Mouse (Mus musculus): Measurements from ENCODE around the gene Rnasek.
A peak's percentile ranks its signal among the peaks of the same experiment; 100 is the strongest.

Rnasek gene

DNA sequence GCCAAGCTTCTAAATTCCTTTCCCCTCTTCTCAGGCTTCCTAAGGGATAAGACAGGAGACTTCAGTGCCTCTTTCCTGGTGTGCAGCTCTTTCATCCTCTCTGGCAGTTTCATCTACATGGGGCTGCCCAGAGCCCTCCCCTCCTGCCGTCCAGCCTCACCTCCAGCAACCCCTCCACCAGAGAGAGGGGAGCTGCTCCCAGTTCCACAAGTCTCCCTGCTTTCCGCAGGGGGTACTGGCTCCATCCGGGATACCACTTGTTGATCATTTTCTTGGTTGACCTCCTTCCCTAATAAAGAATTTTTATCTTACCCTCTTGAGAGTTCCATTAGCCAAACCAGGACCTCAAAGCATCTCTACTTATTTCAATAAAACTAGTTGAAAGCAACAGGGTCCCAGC is 23.5 kb downstream of the Rnasek start:
- DNase-seq (ENCODE audit: low spot score in 2 of 2): no peak

DNA sequence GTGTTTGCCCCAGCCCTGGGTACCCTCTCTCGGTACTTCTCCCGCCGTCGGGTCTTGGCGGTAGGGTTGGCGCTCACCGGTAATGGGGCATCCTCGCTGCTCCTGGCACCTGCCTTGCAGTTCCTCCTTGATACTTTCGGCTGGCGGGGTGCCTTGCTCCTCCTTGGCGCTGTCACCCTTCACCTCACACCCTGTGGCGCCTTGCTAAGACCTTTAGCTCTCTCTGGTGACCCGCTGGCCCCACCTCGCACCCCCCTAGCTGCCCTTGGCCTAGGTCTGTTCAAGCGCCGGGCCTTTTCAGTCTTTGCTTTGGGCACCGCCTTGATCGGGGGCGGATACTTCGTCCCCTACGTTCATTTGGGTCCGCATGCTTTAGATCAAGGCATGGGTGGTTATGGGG is 24.3 kb downstream of the Rnasek start:
- no peak for DNase-seq (ENCODE audit: low spot score in 2 of 2)

DNA sequence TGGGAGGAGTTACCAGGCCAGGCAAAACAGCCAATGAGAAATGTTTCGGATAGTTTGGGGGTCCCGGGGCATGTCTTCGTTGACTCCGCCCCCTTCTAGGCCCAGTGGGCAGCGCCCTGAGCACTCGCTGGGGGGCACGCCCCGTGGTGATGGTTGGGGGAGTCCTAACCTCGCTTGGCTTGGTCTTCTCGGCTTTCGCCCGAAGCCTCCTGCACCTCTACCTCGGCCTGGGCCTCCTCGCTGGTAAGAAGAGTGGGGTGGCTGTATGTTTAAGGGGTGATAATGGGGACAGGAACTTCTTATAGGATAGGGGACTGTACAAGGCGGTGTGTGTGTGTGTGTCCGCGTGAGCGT is 24.8 kb downstream of the Rnasek start:
- DNase-seq (ENCODE audit: low spot score in 2 of 2): no peak

DNA sequence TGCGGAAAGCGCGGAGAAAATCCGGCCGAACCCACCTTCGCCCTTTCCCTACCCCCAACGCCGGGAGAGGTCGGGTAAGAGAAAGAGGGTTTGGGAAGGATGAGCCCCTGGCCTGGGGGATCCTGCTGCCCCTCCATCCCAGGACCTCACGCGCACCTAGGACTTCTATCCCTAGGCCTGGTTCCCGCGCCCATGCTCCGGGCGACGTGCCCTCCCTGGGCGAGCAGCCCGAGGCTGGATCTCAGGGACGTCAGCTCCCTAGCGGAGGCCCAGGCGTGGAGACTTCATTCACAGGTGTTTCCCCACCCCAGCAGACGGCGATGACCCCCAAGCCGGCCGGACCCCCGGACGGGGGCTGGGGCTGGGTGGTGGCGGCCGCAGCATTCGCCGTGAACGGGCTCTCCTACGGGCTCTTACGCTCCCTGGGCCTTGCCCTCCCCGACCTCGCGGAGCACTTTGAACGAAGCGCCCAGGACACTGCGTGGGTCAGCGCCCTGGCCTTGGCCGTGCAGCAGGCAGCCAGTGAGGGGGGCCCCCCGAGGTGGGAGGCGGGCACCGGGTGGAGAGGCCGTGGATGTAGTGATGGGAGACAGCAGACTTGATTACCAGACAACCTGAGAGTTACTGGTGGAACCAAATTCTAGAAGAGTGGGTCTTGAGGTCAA is 25.3 kb downstream of the Rnasek start:
- DNase-seq (ENCODE audit: low spot score in 2 of 2): peak in 1 of 2 experiments; percentile 45

DNA sequence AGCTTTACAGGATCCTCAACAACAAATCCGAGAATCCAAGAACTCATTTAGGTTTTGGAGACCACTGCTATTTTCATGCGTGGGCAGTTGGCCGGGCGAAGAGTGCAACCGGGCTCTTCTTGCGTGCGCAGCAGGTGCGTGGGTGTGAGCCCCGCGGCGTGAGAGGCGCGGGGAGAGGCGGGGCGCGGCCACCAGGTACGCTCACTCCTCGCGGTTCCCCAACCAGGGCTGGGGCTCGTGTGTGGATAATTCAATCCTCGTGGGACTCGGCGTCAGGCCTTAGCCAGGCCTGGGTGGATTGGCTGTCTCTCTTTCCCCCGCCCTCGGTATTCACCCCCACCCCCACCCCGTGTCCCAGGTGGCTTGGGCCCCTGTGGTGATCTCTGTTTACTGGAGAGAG is 25.9 kb downstream of the Rnasek start:
- peak in 1 of 2 experiments; percentile 53 for DNase-seq (ENCODE audit: low spot score in 2 of 2)

DNA sequence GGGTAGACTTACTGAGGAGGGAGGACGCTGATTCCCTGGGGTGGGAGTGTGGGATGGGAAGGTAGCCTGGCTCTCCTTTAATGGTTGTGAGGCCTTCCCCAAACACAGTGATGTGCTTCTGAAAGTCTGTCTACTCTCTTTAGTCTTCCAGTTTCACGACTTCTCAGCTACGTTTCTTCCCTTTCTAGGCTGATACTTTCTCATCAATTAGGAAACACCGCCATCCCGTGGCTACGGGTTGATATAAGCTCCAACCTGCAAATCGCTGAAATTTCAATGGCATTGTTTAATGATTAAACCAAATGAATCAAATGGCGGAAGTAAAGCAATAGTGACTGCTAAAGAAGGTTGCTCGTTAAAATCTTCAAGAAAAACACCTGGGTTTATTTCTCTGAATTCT is 26.7 kb downstream of the Rnasek start:
- DNase-seq (ENCODE audit: low spot score in 2 of 2): peak in 1 of 2 experiments; percentile 77

DNA sequence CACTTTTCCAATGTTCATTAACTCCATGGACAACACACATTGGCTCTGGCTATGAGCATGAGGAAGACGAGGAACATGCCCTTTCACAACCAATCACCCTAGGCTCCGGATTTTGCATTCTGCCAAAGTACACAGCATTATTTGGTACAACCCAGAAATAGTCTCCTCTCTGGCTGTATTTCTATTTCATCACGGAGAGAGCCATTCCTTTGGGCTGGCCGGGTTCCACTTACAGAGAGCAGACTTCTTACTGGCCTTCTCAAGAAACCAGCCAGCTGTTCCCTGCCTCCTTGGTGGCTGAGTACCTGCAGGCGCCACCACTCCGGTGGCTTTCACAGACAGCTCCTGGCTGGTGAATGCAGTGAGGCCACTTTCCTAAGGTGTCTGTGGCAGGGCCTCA is 27.2 kb downstream of the Rnasek start, which contains the start of gene Slc16a11:
TSS of gene Slc16a11 (plus strand) at position 330 of the 400 bp plus-strand sequence.
- DNase-seq (ENCODE audit: low spot score in 2 of 2): no peak

DNA sequence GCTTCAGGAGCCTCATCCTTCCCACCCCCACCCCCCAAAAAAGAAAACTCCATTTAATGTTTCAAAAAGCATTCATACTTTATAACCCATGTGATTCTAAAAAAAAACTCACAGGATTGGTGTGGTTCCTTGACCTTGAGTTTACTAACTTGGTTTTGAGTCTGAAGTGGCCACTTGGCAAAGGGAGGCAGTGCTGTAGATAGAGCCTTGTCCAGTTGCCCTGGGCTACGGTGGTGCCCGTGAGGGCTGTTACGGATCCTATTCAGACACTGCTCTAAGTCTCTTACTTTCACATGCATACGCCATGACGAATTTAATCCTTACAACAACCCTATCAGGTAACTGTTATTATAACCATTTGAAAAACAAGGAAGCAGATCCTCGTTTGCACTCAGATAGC is 27.7 kb downstream of the Rnasek start:
- DNase-seq (ENCODE audit: low spot score in 2 of 2): no peak

DNA sequence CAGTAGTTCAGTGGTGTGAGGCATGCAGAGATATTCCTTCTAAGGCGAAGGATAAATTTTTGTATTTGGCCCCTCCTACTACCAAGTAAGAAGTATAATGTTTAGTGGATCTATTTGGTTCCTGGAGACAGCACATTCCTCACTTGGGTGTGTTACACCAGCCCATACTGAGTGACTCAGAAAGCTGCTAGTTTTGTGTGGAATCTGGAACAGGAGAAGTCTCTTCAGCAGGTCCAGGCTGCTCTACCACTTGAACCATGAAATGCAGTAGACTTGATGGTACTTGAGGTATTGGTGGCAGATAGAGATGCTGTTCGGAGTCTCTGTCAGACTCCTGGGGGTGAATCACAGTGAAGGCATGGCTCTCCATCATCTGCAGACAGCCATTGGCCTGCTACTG is 29.0 kb downstream of the Rnasek start:
- no peak for DNase-seq (ENCODE audit: low spot score in 2 of 2)

DNA sequence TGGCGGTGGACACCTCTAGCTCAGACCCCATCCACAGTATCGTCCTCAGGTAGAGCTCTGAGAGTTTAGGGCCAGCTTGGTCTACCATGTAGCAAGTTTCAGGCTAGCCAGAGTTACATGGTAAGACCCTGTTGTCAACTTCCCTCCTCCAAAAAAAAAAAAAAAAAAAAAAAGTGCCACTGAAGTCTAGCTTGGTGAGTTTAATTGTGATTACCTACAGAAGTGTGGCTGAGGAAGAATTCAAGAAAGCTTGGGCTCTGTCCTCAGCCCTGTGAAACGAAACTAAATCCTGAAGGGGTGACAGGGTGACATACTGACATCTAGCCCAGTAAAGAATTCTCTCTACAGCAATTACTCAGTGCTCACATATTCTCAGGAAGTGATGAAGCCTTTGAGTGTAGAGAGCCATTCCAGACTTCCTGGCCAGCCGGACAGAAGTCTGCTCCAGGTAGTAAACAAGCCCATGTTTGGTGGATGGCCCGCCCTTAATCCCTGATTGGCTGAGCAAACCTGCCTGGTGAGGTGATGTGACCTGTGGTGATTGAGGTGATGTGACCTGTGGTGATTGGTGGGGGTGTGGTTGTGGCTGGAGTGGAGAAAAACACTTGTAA is 30.8 kb downstream of the Rnasek start:
- no peak for DNase-seq (ENCODE audit: low spot score in 2 of 2)

DNA sequence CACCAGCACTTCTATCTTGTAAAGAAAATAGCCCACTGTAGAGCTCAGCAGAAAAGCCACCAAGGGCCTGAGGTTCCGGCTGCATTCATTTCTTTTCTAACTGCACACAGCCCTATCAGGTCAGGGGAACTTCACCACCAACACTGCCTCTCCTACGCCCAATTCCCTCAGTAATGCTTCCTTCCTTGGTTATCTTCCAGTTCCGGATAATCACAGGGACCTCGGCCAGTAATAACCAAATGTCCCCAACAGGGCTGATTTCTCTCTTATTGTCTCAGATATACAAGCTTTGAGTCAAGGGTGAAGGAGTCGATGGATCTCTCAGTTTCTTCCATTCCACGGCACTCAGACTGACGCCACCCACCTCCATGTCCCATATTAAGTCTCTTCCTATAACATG is 32.4 kb downstream of the Rnasek start:
- no peak for DNase-seq (ENCODE audit: low spot score in 2 of 2)

DNA sequence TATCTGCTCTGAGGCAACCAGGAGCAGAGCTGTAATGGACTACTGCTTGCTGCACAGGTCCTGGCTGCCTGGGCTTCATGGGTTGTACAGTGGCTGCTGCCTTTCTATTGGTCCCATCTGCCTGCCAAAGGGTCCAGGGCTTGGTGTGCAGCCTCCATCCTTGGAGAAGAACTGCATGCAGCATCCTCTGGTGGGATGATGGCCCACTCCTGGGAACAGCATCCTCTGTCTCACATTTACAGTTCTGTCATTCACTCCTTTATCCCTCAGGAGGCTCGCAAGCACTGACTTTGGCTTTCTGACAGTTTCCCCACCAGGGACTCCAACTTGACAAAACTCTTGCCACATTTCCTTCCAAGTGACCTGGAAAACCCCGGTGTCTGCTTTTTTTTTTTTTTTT is 32.8 kb downstream of the Rnasek start:
- DNase-seq (ENCODE audit: low spot score in 2 of 2): no peak

DNA sequence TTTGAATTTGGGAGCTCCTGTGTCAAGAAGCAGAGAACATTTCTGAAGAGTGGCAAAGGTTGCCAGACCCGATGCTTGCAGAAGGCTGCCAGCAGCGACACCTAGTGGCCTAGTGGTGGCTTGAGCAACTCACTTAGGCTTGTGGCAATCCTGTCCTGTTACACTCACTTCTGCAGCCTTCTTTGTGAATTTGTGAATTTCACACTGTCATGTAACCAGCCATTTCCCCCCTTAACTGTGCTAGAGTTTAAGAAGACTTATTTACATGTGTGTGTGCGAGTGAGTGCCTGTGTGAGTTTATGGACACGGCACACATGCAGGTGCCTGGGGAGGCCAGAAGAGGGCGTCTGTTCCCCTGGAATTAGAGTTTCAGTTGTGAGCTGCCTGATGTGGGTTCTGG is 38.0 kb downstream of the Rnasek start:
- DNase-seq (ENCODE audit: low spot score in 2 of 2): peak; percentile 65 to 78

DNA sequence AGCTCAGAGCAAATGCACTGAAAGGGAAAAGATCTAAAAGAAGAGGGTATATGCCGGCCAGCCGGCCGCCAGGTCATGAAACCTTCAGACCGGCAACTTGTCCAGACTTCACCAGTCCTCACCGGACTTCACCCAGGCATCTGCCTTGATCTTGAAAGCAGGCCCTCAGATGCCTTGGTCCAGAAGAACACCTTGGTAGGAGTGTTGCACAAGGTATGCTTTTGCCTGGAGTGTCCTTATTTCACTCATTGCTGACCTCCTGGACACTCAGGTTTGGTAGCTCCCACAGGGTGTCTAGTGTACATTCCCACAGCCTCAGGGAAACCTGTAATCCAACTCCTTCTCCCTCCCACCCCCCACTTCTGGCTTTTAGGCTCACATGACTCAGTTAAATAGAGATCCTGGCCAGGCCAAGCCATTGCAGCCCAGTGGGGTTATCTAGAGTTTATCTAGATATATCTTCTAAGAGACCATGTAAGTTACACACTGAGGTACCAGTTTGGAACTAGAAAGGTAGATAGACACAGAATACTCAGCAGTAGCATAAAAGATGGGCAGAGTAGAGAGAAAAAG is 39.5 kb downstream of the Rnasek start:
- no peak for DNase-seq (ENCODE audit: low spot score in 2 of 2)

DNA sequence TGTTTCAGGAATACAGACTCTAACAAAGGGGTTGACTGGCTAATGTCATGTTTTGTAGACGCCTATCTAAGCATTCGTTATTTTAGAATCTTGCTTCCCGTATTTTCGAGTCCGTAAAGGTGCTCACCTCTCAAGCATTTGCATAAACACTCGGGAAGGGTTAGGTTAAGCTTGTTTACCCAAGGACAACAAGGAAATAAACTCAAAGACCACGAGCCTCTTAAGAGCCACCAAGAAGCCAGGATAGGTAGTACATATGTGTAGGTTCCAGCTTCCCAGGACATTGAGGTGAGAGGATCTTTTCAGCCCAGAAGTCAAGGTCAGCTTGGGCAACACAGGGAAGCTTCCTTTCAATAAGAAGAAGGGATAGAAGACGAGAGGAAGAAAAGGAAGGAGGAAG is 40.5 kb downstream of the Rnasek start:
- no peak for DNase-seq (ENCODE audit: low spot score in 2 of 2)

DNA sequence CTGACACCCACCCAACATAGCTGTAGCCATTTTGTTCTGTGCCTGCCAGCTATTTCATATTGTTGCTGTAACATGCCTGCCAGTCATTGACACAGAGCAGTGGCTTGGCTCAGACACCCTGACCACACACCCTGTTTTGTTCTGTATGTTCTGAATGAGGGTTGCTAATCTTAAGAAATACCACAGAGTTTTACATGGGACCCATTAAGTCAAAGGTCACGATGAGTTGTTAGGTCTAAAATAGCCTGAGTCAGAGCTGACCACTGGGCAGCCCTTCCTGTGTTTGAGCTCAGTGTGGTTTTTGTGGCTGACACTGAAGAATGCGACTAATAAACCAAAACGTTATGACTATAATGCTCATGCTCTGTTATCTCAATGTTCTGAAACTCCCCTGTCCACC is 41.3 kb downstream of the Rnasek start:
- DNase-seq (ENCODE audit: low spot score in 2 of 2): no peak

DNA sequence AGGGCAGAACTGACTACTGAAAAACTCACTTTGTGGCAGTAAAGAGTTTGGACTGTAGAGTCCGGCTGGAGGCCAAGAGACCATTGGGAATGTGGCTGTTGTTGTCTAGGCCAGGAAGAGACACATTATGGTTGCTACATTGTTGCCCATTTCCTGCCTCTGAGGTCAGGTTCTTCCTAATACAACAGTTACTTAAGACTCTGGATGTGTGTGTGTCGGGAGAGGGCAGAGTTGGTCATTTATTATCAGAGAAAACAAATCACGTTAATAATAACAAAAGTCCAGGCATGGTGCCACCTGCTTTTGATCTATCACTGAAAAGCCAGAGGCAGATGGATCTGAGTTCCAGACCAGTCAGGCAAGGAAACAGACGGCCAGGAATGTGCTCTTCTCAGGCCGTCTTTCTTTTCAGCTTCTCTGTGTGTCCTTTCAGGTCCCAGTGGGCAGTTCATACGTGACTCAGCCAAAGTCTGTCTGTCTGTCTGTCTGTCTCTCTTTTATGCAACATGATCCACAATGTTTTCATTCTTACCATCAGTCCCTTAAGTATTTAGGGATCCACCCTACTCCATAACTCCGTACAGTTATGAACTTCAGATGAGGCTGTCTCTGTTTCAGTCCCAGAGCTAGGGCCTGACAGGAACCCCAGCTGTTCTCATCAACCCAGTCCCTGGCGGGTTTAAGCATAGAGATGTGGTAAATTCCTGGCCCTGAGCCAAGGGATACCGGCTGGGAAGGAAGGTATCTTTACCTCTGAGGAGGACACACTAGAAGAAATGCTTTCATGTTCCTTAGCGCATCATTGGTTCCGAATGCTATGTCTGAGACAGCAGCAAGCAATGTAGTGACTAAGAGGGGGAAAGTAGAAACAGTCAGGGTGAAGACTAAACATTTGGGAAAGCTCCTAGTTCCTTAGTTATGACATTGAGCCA is 46.0 kb downstream of the Rnasek start:
- no peak for DNase-seq (ENCODE audit: low spot score in 2 of 2)

DNA sequence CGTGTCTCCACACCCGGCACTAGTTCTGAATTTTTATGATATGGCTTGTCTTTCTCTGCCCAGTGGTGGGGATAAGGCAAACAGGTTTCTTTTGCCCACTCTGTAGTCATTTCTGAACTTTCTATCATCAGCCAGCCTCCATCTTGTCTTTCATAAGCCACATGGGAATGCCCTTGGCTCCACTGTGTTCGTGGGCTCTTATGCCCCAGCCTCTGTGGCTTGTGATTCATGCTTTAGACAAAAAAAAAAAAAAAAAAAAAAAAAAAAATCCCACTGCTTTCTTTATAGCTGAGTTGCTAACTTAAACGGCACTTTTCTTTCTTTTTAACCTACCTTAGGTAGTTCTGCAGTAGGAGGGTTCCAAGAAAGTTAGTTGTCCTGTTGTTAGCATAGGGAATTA is 47.5 kb downstream of the Rnasek start:
- no peak for DNase-seq (ENCODE audit: low spot score in 2 of 2)

DNA sequence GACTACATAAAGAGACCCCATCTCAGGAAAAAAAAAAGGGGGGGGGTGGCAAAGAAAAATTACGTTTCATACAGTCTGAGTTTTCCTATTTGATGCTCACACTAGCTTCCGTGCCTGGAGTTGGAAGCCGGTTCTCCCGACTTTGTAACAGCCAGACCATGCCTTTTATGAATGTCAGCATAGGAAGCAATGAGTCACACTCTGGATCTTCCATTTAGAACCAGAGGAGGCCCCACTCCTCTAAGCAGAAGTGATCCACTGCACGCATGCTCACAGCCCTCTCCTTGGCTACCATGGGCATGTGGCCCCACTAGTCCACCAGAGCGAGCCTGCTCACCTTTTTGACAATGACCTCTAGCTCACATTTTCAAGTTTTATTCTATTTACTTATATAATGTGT is 48.5 kb downstream of the Rnasek start:
- DNase-seq (ENCODE audit: low spot score in 2 of 2): no peak

DNA sequence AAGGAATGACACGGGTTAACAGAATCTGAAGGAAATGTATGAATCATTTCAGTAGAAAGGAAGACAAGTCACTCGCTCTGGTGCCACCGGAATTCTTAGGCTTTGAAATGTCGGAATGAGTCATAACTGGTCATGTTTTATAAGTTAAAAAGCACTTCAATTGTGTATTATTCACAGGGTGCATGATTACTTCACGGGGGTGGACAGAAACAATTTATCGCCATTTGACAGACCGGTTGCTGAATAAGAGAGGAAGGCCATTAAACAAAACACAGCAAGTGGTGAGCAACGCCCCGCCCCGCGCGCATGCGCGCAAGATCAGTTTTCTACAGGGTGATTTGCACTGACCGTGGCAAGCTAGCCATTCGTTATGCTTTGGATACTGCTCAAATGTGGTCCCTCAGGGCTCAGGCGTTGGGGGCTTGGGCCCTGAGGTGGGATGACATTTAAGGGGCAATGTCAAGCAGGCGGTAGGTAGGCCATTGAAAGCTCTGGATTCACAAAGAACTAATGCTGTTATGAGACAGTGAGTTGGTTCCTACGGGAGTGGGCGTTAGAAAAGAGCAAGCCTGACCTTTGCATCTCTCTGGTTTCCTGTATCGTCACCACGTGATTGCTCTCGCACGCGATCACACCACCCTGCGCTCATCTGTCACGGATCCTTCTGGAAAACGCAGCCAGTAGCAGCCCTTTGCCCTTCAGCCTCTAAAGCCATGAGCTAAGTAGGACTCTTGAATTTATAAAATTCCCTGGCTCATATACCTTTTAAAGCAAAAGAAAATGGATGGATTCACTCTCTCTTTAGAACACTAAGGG is 50.1 kb downstream of the Rnasek start:
- no peak for DNase-seq (ENCODE audit: low spot score in 2 of 2)
